Comparison of ENCODE assay signal across 8 mouse cellular contexts in genomic region chr1:131155456-131155855, GRCm38 (mm10). TPM values are rescaled to one million over a fixed set of nuclear protein-coding genes. Genes with fewer than 3 reads are reported as not detected.
DNase-seq lines count a peak whose midpoint lies in the region; ATAC-seq and TF ChIP-seq lines count a peak whose summit lies in the region.

No protein-coding gene starts in this region.

- CTCF ChIA-PET in Patski (lab: Charles Lee): interaction anchor here (0.7 to 1.3 kb wide), 4 partner anchors 9 to 103 kb away, joined by 3 to 7 read pairs (median 3); no protein-coding TSS in a partner anchor

- TF ChIP-seq CTCF in Patski (IDR thresholded peaks at IDR 0.05): peak; percentile 93

- POLR2A ChIA-PET in Patski (lab: Charles Lee): no interaction called here

- in situ Hi-C loops in Patski (cut with MboI; ENCODE audit: low pct_unique_long_range_greater_than_20kb): no loop called here

- no peak for ATAC-seq in cerebellum, adult (ENCODE audit: insufficient number of reproducible peaks, low FRiP score, low TSS enrichment)
- no peak for ATAC-seq in Patski
- ATAC-seq in erythroblast, adult 5-6 weeks (replicated peaks; ENCODE audit: low FRiP score, poor library complexity, severe bottlenecking): peak; percentile 67

- no peaks in the 10 kb centered on the region for H3K27me3 ChIP-seq in Patski

- peak; percentile 39 to 53 for DNase-seq in cerebellum, adult 18-20 months
- peak; percentile 33 for DNase-seq in layer of hippocampus, adult 11-12 months (ENCODE audit: low spot score)
- no peak for DNase-seq in layer of hippocampus, adult 9-10 months (ENCODE audit: low spot score)
- no peak for DNase-seq in Patski (ENCODE audit: low read depth, low spot score)
- peak; percentile 53 for DNase-seq in mesoderm, embryonic 11.5 days (ENCODE audit: low read depth, low spot score)
- no peak for DNase-seq in left cerebral cortex, adult 8-10 months (ENCODE audit: low spot score in 2 of 2)

RNA-seq across cellular contexts. Expression of gene Eif2d, which starts 2.5 kb away (rescaled TPM):
- 53.8 TPM for polyA plus RNA-seq in Patski (2021)
- 10.8 and 13.6 TPM in 2 replicates for total RNA-seq in erythroblast, adult 5-6 weeks (2015; ENCODE audit: low replicate concordance)
- 10.9 and 12.4 TPM in 2 replicates for total RNA-seq in erythroblast, adult 5-6 weeks (2017; ENCODE audit: low replicate concordance)
- total RNA-seq in left cerebral cortex, adult 8-10 months (2022): 10 to 100 TPM; 33.1 to 38.1 (median 34.4) TPM

RNA-seq across cellular contexts. Expression of gene Dyrk3, which starts 17.3 kb away (rescaled TPM):
- 11.7 TPM for polyA plus RNA-seq in Patski (2021)
- total RNA-seq in erythroblast, adult 5-6 weeks (2015; ENCODE audit: low replicate concordance): 92.8 and 106 TPM in 2 replicates
- 97.3 and 107 TPM in 2 replicates for total RNA-seq in erythroblast, adult 5-6 weeks (2017; ENCODE audit: low replicate concordance)
- total RNA-seq in left cerebral cortex, adult 8-10 months (2022): 10 to 100 TPM in 2 of 4 experiments, 1 to 10 TPM in 2; 7.8 to 11.0 (median 9.7) TPM

RNA-seq across cellular contexts. Expression of gene Mapkapk2, which starts 57.8 kb away (rescaled TPM):
- 129 TPM for polyA plus RNA-seq in Patski (2021)
- 38.0 and 49.5 TPM in 2 replicates for total RNA-seq in erythroblast, adult 5-6 weeks (2015; ENCODE audit: low replicate concordance)
- total RNA-seq in erythroblast, adult 5-6 weeks (2017; ENCODE audit: low replicate concordance): 26.3 and 33.3 TPM in 2 replicates
- 10 to 100 TPM; 28.3 to 33.7 (median 31.7) TPM for total RNA-seq in left cerebral cortex, adult 8-10 months (2022)

Comparison
In these comparisons a context has a peak if more than half of its experiments do, and no peak if none do; other contexts are left out.
1. DNase-seq: peak in cerebellum, adult 18-20 months (2 of 2), layer of hippocampus, adult 11-12 months (single experiment) and mesoderm, embryonic 11.5 days (single experiment); none in layer of hippocampus, adult 9-10 months (single experiment), Patski (single experiment) and left cerebral cortex, adult 8-10 months (0 of 2).
2. RNA of gene Dyrk3, which starts 17.3 kb away (total RNA-seq): 92.8 to 107 TPM in erythroblast, adult 5-6 weeks; 7.8 to 11.0 TPM in left cerebral cortex, adult 8-10 months; every median in the first group is over 4 times any median in the second.